Mouse (Mus musculus) lung, adult 2 months (tissue): ENCODE data around the gene Drg1.
"Not testable (repeated sequence)": the region's sequence is repeated elsewhere in the genome, so short reads cannot be mapped to it uniquely, and the experiment has no call there.

ENCODE experiments used
- CTCF ChIP-seq: fragments of 200-500 bp; IDR thresholded peaks from 2 replicates; pipeline ENCODE4 v1.5.1; 2011; ENCODE audit warnings: mild to moderate bottlenecking, low read length, control low read depth; ENCODE audit not compliant: insufficient read depth
- POLR2A ChIP-seq: fragments of 200-500 bp; IDR thresholded peaks from 2 replicates; pipeline ENCODE4 v1.6.1; 2011; ENCODE audit warnings: low read depth, mild to moderate bottlenecking, control low read depth, low read length, borderline replicate concordance; ENCODE audit errors: extremely low read depth

DNA sequence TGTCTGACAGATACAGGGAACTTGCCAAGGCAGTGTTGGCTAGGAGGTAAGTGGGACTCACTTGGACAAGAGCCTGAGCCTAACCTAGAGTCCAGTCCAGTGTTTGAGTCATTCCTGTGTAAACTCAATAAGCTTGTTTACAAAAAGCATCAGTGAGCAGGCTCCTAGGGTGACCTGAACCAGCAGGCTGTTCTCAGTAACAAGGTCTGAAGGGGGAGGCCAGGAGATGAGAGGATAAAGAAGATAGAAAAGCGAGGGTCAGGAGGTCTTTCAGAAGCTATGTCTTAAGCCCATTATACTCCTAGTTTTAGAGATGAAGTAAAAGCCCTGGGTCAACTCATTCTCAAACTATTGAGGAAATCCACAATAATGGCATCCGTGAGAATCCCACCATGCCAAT, 104.8 kb downstream of the Drg1 start:
- TF ChIP-seq CTCF, POLR2A: not testable (repeated sequence)
